Mouse (Mus musculus) embryonic facial prominence, embryonic 14.5 days (tissue): ENCODE data around the gene Atf6b. TPM values are rescaled to one million over a fixed set of nuclear protein-coding genes. Genes with fewer than 3 reads are reported as not detected.

Source experiments
- ATAC-seq: fragments of 200-750 bp; cut with Nextera tagmentation; 2 replicates; pipeline ENCODE4 v1.8.0; 2017; ENCODE audit warnings: low read depth, moderate number of reproducible peaks, moderate TSS enrichment
- DNase-seq: peaks from one replicate; pipeline ENCODE4 v3.0.0-alpha.2; 2015; ENCODE audit warnings: low spot score
- H3K27ac ChIP-seq: fragments of 300-500 bp; sonication (generic); replicated peaks from 2 replicates; pipeline ENCODE4 v1.5.1; 2014; ENCODE audit warnings: low read depth, mild to moderate bottlenecking, low read length, moderate library complexity
- H3K27me3 ChIP-seq: fragments of 300-500 bp; sonication (generic); replicated peaks from 2 replicates; pipeline ENCODE4 v1.6.1; 2014; ENCODE audit warnings: low read length; ENCODE audit not compliant: control insufficient read depth, insufficient read depth
- H3K36me3 ChIP-seq: fragments of 300-500 bp; sonication (generic); 2 replicates; pipeline ENCODE4 v1.6.1; 2014; ENCODE audit warnings: low read length, mixed read lengths; ENCODE audit not compliant: control insufficient read depth, insufficient read depth
- H3K4me1 ChIP-seq: fragments of 300-500 bp; sonication (generic); 2 replicates; pipeline ENCODE4 v1.6.1; 2014; ENCODE audit warnings: antibody characterized with exemption, low read length; ENCODE audit not compliant: control insufficient read depth, insufficient read depth
- H3K4me2 ChIP-seq: fragments of 300-500 bp; sonication (generic); 2 replicates; pipeline ENCODE4 v1.6.1; 2014; ENCODE audit warnings: low read depth, mild to moderate bottlenecking, low read length, moderate library complexity, mixed read lengths
- H3K4me3 ChIP-seq: fragments of 300-500 bp; sonication (generic); 2 replicates; pipeline ENCODE4 v1.5.1; 2014; ENCODE audit warnings: low read depth, mild to moderate bottlenecking, low read length
- H3K9ac ChIP-seq: fragments of 300-500 bp; sonication (generic); 2 replicates; pipeline ENCODE4 v1.6.1; 2014; ENCODE audit warnings: low read depth, mild to moderate bottlenecking, low read length, moderate library complexity, mixed read lengths
- H3K9me3 ChIP-seq: fragments of 300-500 bp; sonication (generic); 2 replicates; pipeline ENCODE4 v1.6.1; 2016; ENCODE audit warnings: low read length; ENCODE audit not compliant: control insufficient read depth
- WGBS: fragments of 180-500 bp; shearing (Covaris S2); extraction: QIAGEN DNeasy Blood & Tissue Kit; methylation state at CpG from one replicate; pipeline ENCODE4 v1.1.7; 2014; 5-methylcytosine and 5-hydroxymethylcytosine counted together
- polyA plus RNA-seq: library from polyadenylated mRNA; unstranded; fragments of >200 nt; fragmentation: Nextera tagmentation; extraction: Ambion mirVana; gene quantifications from 2 replicates; pipeline ENCODE4 v1.2.1, GENCODE M21; 2014

Atf6b gene
- polyA plus RNA-seq, 1 experiment from 2014 or later, result 60.8 TPM

DNA sequence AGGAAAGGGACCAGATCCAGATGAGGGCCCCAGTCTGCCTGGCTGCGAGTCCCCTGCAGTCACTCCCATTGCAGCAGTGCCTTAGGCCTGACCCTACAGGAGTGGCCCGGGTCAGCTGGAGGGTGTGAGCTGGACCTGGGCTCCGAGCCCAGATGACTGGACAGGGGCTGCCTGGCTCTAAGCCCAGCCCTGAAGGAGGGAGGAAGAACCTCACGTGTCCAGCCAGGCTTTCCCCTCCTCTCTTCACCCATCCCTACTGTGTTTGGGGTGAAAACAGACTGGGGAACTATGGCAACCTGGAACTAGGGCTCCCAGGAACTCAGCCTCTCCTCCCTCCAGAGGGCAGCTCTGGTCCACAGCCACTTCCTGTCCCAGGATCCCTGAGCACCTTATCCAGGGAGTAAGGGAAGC is 8.6 kb downstream of the Atf6b start:
- 30% methylated on average over 3 of the region's 4 CpGs for WGBS
- peak overlapping the region; percentile 58; the same call in 1 of the 2 replicates for H3K27ac ChIP-seq
- H3K9ac ChIP-seq, result no peak overlapping the region
- ATAC-seq, result peak; percentile 56
- peaks cover 30% of the 10 kb centered on the region for H3K36me3 ChIP-seq
- no peak overlapping the region for H3K4me2 ChIP-seq
- H3K27me3 ChIP-seq, result 0 out of 2 replicates have a peak, but pooled peaks cover 14% of the 10 kb centered on the region
- DNase-seq, result peak; percentile 71
- peaks cover 7% of the 10 kb centered on the region for H3K4me1 ChIP-seq
- no peak overlapping the region for H3K4me3 ChIP-seq
- no peaks in the 10 kb centered on the region for H3K9me3 ChIP-seq

- Histone ChIP-seq H3K27ac (peak overlapping the region; percentile 44), H3K27me3 (peaks cover 18% of the 10 kb centered on the region; the same call in 1 of the 2 replicates), H3K4me1 (peaks cover 17% of the 10 kb centered on the region), H3K4me2 (no peak overlapping the region), H3K4me3 (no peak overlapping the region), H3K36me3 (peaks cover 19% of the 10 kb centered on the region), H3K9ac (no peak overlapping the region; the same call in 1 of the 2 replicates), H3K9me3 (no peaks in the 10 kb centered on the region)
- 42% methylated on average over 8 of the region's 8 CpGs for WGBS
- ATAC-seq (no peak; the same call in 1 of the 2 replicates), DNase-seq (no peak)
Measured at GRCm38 (mm10) chr17:34656666-34657065, 9.7 kb downstream of the Atf6b start.

- Histone ChIP-seq H3K4me1 (peaks cover 17% of the 10 kb centered on the region), H3K36me3 (peaks cover 13% of the 10 kb centered on the region), H3K27me3 (peaks cover 18% of the 10 kb centered on the region; the same call in 1 of the 2 replicates), H3K4me3 (no peak overlapping the region), H3K9ac (no peak overlapping the region), H3K9me3 (no peaks in the 10 kb centered on the region), H3K4me2 (no peak overlapping the region), H3K27ac (no peak overlapping the region)
- no peak for ATAC-seq
- WGBS, result 46% methylated on average over 2 of the region's 2 CpGs
- DNase-seq, result no peak
Measured at GRCm38 (mm10) chr17:34657271-34657670, 10.3 kb downstream of the Atf6b start.

DNA sequence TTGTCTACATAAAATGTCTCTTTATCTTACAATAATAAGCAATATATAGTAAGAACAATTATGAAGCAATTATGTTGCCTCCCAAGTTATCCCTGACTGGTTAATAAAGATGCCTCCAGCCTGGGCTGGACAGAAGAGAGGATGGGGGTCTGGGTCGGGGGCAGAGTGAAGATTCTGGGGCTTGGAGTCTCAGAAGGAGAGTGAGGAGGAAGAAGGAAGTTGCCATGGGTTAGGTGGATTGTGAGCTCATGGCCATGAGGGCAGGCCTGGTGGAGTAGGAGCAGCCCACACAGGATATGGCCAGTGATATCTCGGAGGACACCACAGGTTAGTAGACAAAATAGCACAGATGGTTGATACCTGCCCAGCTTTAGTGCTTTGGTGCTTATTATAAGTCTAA is 11.2 kb downstream of the Atf6b start:
- ATAC-seq (no peak), DNase-seq (no peak)
- Histone ChIP-seq H3K4me1 (peaks cover 17% of the 10 kb centered on the region), H3K27ac (no peak overlapping the region), H3K36me3 (peaks cover 6% of the 10 kb centered on the region), H3K4me3 (no peak overlapping the region), H3K9me3 (no peaks in the 10 kb centered on the region), H3K27me3 (peaks cover 18% of the 10 kb centered on the region; the same call in 1 of the 2 replicates), H3K9ac (no peak overlapping the region), H3K4me2 (no peak overlapping the region)
- WGBS, result 74% methylated on average over 2 of the region's 2 CpGs

GRCm38 (mm10) chr17:34658591-34658990 is 11.6 kb downstream of the Atf6b start:
- Histone ChIP-seq H3K9me3 (no peaks in the 10 kb centered on the region), H3K36me3 (peaks cover 4% of the 10 kb centered on the region; the same call in 1 of the 2 replicates), H3K4me2 (no peak overlapping the region), H3K4me1 (peaks cover 17% of the 10 kb centered on the region), H3K9ac (no peak overlapping the region), H3K4me3 (no peak overlapping the region), H3K27ac (no peak overlapping the region), H3K27me3 (peaks cover 21% of the 10 kb centered on the region; the same call in 1 of the 2 replicates)
- no peak for ATAC-seq
- WGBS, result 71% methylated on average over 3 of the region's 3 CpGs
- DNase-seq, result no peak

DNA sequence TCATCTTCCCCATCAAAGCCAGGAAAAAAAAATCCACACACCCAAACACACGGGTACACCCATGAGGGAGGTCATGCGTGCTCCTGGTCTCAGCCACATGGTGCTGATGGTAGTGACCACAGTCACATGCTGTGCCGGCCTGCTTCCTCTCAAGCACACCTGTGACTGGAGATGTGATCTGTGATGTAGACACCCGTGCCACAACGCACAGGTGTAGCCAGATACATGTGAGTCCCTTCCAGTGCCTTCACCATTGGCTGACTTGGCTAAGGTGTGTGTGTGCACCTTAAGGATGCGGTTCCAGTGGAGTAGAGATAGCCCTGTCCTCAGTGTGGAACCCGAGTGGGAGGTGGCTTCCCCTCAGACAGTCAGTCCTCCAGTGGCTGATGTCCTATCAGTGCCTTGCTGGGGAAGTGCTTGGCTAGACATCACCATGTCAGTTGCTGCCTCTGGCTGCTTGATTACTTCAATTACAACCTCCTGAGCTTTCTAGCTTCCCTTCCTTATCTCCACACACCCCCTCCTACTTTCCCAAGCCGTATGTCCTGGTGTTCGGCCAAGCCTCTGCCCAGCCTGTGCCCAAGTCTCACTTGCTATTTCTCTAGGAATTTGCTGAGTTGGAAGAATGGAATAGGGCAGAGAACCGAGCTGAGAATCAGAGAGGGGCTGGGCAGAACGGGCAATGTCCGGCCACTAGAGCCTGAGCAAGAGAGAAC is 12.4 kb downstream of the Atf6b start:
- Histone ChIP-seq H3K4me1 (peaks cover 17% of the 10 kb centered on the region), H3K27ac (no peak overlapping the region), H3K4me3 (no peak overlapping the region), H3K4me2 (no peak overlapping the region), H3K9me3 (no peaks in the 10 kb centered on the region), H3K36me3 (0 out of 2 replicates have a peak, but pooled peaks cover 3% of the 10 kb centered on the region), H3K27me3 (peaks cover 24% of the 10 kb centered on the region; the same call in 1 of the 2 replicates), H3K9ac (no peak overlapping the region)
- no peak for ATAC-seq
- 63% methylated on average over 12 of the region's 12 CpGs for whole genome bisulfite sequencing
- DNase-seq, result no peak

DNA sequence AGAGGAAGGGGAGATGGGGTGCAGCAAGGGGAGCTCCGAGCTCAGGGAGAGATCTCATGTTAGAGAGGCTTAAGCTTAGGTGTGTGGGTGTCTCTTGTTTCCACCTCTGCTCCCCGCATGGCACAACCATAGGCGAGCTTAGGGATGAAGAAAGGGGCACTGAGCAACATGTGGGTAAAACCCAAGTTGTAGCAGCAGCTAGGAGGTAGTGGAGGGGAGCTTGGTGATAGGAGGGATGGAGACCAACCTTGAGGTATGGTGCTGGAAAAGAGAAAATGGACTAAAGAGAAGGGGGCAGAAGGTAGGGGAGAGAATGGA is 12.9 kb downstream of the Atf6b start:
- no peak for DNase-seq

DNA sequence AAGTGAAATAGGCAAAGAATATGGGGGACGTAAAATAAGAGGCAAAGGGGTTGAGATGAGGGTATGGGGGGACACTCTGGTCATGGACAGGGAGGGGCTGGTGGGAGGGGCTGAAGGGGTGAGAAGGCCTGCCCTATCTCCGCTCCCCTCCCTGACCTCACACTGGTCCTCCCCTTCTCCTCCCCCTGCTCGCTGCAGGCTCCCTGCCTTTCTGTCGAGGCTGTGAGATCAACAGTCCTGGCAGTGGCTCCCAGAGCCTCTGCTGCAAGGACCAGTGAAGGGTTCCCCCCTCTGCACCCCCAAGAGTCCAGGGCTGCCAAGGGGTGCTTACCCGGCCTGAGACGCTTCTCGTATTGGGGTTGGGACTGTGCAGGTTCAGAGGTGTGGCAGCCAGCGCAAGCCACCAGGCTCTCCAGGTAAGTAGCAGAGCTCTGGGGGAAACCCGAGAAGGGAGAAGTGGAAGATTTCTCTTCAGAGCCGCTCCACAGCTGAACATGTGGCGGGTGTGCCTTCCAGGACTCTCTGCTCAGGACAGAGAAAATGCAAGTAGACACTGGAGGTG is 13.4 kb downstream of the Atf6b start:
- no peaks in the 10 kb centered on the region for H3K36me3 ChIP-seq
- WGBS, result 27% methylated on average over 11 of the region's 11 CpGs
- peaks cover 17% of the 10 kb centered on the region for H3K4me1 ChIP-seq
- H3K9ac ChIP-seq, result 0 out of 2 replicates have a peak overlapping the region, but pooled peaks have one; percentile 28
- peak overlapping the region; percentile 46; the same call in 1 of the 2 replicates for H3K4me2 ChIP-seq
- DNase-seq, result no peak
- H3K9me3 ChIP-seq, result no peaks in the 10 kb centered on the region
- H3K27me3 ChIP-seq, result peaks cover 24% of the 10 kb centered on the region; the same call in 1 of the 2 replicates
- no peak overlapping the region for H3K4me3 ChIP-seq
- ATAC-seq, result no peak; the same call in 1 of the 2 replicates
- no peak overlapping the region for H3K27ac ChIP-seq

More for the DNA sequence above, 12.9 kb downstream of the Atf6b start:
- Histone ChIP-seq H3K27me3 (peaks cover 24% of the 10 kb centered on the region; the same call in 1 of the 2 replicates), H3K9ac (no peak overlapping the region), H3K27ac (no peak overlapping the region), H3K4me3 (no peak overlapping the region), H3K9me3 (no peaks in the 10 kb centered on the region), H3K4me1 (peaks cover 17% of the 10 kb centered on the region), H3K4me2 (no peak overlapping the region), H3K36me3 (no peaks in the 10 kb centered on the region)
- ATAC-seq, result no peak
- WGBS, result 59% methylated on average over 3 of the region's 3 CpGs
